Mouse (Mus musculus) embryonic fibroblast, embryonic 13.5 days (primary cell): ENCODE data around the gene Ggt5. TPM values are rescaled to one million over a fixed set of nuclear protein-coding genes. Genes with fewer than 3 reads are reported as not detected.

ENCODE experiments used
- H3K27ac ChIP-seq: 2 replicates; pipeline ENCODE4 v1.5.1; 2012; ENCODE audit warnings: low read length, control low read depth, inconsistent platforms; ENCODE audit not compliant: insufficient read depth
- H3K4me1 ChIP-seq: 2 replicates; pipeline ENCODE4 v1.6.1; 2011; ENCODE audit warnings: low read length; ENCODE audit not compliant: control insufficient read depth, insufficient read depth
- H3K4me3 ChIP-seq: 2 replicates; pipeline ENCODE4 v1.5.1; 2011; ENCODE audit warnings: mild to moderate bottlenecking, control low read depth, low read length; ENCODE audit not compliant: insufficient read depth
- CTCF ChIP-seq: IDR thresholded peaks from 2 replicates; pipeline ENCODE4 v1.5.1; 2011; ENCODE audit warnings: mild to moderate bottlenecking, control low read depth, low read length, moderate library complexity, borderline replicate concordance; ENCODE audit not compliant: insufficient read depth
- POLR2A ChIP-seq: IDR thresholded peaks from 2 replicates; pipeline ENCODE4 v1.6.1; 2011; ENCODE audit warnings: low read depth, mild to moderate bottlenecking, control low read depth, low read length, moderate library complexity
- polyA plus RNA-seq: library from polyadenylated mRNA; stranded (reverse); fragments of >200 nt; gene quantifications from 2 replicates; pipeline ENCODE4 v1.2.4, GENCODE M21; 2011; ENCODE audit warnings: low read depth; ENCODE audit not compliant: missing spikeins, insufficient read length

Ggt5 gene
- polyA plus RNA-seq, 1 experiment = 0.88 TPM

DNA sequence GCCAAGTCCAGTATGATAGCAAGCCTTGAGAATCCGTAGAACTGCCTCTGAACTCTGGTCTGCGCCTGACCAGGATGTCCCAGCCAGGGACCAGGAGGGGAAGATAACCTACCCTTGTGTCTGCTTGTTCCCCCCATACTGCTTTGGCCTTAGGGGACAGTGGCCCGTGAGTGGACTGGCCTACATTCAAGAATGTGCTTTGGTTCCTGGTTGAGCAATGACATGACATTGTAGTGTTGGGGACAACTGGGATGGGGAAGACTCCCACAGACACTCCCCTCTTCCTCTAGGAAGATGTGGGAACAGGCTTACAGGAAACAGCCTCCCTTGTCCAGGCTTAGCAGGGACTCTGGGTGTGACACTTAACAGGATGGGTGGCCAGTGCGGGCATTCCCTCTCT lies 1.4 kb upstream of the Ggt5 start:
- TF ChIP-seq POLR2A (no peak), CTCF (no peak)
- Histone ChIP-seq H3K4me1 (no peaks in the 10 kb centered on the region), H3K4me3 (no peak overlapping the region), H3K27ac (no peak overlapping the region)

DNA sequence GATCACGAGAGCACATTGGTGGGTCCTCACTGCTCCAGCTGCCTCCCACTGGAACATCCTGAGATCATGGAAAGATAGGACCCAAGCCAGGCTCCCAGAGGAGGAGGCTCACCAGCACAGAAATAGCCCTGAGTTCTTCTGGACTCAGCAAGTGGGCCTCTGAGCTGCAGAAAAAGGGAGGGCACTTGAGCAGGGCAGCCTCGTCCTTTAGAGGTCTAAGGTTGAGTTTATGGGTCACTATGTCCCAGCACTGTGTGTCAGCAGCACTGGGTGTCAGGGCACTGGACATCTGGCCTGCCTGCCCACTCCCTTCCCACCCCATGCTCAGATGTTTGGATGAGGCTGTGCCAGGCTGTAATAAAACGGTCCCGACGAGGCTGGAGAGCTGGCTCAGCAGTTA lies 804 bp upstream of the Ggt5 start:
- TF ChIP-seq CTCF = no peak
- no peak for TF ChIP-seq POLR2A

DNA sequence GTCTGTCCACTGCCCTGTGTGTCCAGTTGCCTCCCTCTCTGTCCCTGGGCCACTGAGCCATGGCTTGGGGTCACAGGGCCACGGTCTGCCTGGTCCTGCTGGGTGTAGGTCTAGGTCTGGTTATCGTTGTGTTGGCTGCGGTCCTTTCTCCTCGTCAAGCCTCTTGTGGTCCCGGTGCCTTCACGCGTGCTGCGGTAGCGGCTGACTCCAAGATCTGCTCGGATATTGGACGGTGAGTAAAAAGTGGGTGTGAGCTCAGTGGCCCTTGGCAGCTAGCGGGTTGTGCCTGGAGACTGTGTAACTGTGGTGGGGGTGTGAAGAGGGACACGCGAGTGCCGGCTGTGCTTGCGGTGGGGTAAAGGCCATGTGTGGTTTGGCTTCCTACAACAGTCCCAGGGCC lies 511 bp downstream of the Ggt5 start:
- Histone ChIP-seq H3K27ac (no peak overlapping the region), H3K4me1 (no peaks in the 10 kb centered on the region), H3K4me3 (no peak overlapping the region)
- TF ChIP-seq CTCF (no peak), POLR2A (no peak)

More for the DNA sequence above, 804 bp upstream of the Ggt5 start:
- H3K4me3 ChIP-seq = no peak overlapping the region
- H3K4me1 ChIP-seq = no peaks in the 10 kb centered on the region
- H3K27ac ChIP-seq = no peak overlapping the region

DNA sequence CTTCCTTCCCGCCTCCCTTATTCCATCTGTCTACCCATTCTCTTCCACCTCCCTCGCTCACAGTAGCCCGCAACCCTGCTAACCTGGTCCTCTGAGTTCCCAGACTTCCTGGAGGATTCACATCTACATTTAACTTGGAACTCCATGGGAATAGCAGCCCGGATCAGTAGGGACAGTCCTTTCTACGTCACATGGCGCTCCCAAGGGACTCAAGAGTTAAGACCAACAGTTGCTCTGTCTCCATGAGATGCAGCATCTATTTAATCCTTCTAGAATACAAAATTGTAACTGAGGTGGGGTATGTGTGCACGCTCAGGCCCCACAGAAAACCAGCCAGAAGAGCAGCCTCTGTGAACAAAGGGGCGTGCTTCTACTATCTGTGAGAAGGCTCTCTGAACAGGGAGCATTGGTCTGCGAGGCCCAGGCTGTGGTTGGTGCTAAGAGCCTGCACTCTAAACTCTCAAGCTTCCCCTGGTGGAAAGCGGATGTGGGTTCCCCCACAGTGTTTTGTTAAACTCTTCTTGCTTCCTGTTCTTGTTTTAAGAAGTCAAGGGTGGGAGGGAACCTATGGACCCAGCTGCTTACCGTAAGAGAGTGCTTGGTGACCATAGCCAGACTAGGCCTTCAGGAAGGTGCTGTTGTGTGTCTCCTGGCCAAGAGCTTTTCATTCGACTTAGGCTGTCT lies 2.2 kb downstream of the Ggt5 start:
- TF ChIP-seq POLR2A (no peak), CTCF (no peak)
- H3K4me1 ChIP-seq = no peaks in the 10 kb centered on the region
- no peak overlapping the region for H3K4me3 ChIP-seq
- H3K27ac ChIP-seq = no peak overlapping the region

DNA sequence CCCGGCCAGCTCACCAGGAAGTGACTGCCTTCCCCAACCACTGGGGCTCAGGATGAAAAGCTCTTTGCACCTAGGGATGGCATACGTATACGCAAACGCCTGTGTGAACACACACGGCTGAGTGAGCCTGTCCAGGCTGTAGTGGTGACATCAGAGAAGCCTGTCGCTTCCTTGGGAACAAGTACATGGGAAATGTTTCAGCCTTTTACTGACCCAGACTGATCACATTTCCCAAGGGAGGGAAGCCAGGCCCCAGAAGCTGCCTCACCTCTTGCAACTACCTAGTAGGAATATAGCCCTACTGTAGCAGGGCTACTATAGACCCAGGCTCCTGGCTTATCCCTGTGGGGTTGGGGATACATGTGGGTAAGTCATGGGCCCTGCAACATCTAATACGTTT lies 3.4 kb downstream of the Ggt5 start:
- Histone ChIP-seq H3K4me1 (no peaks in the 10 kb centered on the region), H3K4me3 (no peak overlapping the region), H3K27ac (no peak overlapping the region)
- TF ChIP-seq CTCF = no peak
- TF ChIP-seq POLR2A = no peak

DNA sequence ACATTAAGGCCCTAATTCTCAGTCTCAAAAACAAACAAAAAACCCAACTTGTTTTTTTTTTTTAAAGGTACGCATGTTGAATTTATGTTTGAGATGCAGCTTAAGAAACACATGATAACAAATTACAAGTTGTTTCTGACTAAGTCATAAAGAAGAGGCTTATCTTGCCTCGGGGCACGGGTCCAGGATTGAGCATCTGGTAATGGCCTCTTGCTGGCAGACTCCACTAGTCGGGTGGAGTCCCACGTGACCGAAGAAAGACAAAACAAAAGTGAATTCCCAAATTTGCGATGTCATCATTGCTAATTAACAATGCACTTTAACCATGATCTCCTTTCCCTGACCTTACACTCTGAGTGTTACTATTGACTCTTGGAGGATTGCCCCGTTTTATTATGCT lies 6.8 kb downstream of the Ggt5 start:
- no peak for TF ChIP-seq POLR2A
- no peak for TF ChIP-seq CTCF
- Histone ChIP-seq H3K27ac (no peak overlapping the region), H3K4me3 (no peak overlapping the region), H3K4me1 (no peaks in the 10 kb centered on the region)

DNA sequence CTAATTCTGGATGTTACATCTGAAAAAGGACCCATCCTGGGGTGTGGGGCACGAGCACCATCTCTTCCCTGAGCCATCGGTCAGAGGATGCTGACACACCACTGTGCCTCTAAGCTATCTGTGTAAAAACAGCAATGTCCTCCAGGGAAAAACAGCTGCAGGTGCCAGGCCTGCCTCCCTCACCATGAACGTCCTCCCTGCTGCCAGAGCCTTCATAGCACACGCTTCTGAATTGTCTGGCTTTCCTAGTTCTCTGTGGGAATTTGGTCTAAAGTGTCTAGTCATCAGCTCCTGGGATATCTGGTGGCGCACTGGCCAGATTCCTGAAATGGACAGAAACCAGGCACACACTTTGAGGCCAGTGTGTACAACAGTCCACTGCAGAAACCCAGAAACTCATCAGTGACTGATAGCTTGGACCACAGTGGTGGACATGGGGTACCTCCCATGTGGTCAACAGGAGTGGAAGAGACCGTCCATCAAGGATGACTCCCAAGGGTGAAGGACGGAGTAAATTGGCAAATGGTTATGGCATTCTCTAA lies 11.1 kb downstream of the Ggt5 start:
- TF ChIP-seq CTCF = no peak
- TF ChIP-seq POLR2A = no peak
- Histone ChIP-seq H3K27ac (no peak overlapping the region), H3K4me1 (no peaks in the 10 kb centered on the region), H3K4me3 (no peak overlapping the region)

DNA sequence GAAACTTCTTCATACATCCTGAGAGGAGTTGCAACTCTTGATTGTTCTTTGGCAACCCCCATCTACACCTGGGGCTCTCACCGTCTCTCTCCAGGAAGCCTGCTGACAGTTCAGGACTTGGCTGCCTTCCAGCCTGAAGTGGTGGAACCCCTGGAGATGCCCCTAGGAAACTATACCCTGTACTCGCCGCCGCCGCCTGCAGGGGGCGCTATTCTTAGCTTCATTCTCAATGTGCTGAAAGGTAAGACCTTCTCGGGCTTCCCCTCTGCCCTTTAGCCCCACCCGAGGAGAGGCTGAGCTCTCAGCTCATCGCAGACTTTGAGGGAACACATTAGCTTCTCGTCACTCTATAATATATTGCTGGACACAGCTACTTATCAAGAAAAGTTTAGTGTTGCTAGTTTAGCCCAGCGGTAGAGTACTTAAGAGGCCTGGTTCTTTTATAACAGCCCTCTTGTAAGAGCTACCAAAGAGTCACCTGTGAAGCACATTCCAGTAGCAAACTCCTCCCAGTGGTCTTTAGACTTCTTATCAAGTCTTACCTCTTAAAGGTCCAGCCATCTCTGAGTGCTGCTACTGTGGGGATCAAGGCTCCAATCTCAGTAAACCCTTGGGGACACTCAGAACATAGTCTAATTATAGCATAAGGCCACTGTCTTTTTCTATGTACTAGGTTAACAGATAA lies 16.2 kb downstream of the Ggt5 start:
- TF ChIP-seq POLR2A (no peak), CTCF (no peak)
- H3K27ac ChIP-seq = no peak overlapping the region
- no peak overlapping the region for H3K4me3 ChIP-seq
- no peaks in the 10 kb centered on the region for H3K4me1 ChIP-seq

DNA sequence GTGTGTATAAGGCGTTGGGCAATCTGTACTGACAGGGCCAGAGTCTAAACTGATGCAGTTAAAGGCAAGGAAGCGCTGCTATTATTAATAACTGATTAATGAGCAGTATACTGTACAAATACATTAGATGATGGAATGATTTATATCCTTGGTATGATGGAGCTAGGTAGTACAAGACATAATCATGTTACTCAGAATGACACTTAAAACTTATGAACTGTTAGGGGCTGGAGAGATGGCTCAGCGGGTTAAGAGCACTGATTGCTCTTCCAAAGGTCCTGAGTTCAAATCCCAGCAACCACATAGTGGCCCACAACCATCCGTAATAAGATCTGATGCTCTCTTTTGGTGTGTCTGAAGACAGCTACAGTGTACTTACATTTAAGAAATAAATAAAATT lies 18.1 kb downstream of the Ggt5 start:
- H3K27ac ChIP-seq = no peak overlapping the region
- no peak overlapping the region for H3K4me3 ChIP-seq
- no peaks in the 10 kb centered on the region for H3K4me1 ChIP-seq
- TF ChIP-seq POLR2A = no peak
- TF ChIP-seq CTCF = no peak

DNA sequence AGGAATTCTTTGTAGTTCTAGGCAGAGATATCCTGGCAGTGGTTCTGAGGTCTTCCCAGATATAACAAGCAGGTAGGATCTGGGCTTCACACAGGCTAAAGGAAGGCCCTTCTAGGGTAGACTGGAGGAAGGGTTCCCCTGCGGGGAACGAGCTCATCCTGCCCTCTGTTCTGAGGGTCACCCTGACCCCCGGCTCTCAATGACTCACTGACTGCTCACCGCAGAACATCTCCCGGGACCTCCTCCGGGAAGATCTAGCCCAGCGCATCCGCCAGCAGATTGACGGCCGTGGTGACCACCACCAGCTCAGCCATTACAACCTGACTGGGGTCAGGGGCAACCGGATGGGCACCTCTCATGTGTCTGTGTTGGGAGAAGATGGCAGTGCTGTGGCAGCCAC lies 19.8 kb downstream of the Ggt5 start:
- H3K4me3 ChIP-seq = no peak overlapping the region
- no peak overlapping the region for H3K27ac ChIP-seq
- no peaks in the 10 kb centered on the region for H3K4me1 ChIP-seq
- TF ChIP-seq CTCF (no peak), POLR2A (no peak)
